Mouse (Mus musculus) left cerebral cortex, adult 18-20 months (tissue): ENCODE results near the gene Defb43. TPM values are rescaled to one million over a fixed set of nuclear protein-coding genes. Genes with fewer than 3 reads are reported as not detected.

Experiments
- DNase-seq, 2 experiments: peaks; one replicate each; pipeline ENCODE4 v3.0.0; 2021 to 2022; ENCODE audit warnings: low spot score in 2 of 2, mixed read lengths in 1 of 2
- total RNA-seq, 2 experiments: library from RNA; stranded (reverse); gene quantifications; 2 replicates each; pipeline ENCODE4 v1.2.3; 2021

Gene Defb43
- total RNA-seq, 2 experiments from 2014 or later: not detected

DNA sequence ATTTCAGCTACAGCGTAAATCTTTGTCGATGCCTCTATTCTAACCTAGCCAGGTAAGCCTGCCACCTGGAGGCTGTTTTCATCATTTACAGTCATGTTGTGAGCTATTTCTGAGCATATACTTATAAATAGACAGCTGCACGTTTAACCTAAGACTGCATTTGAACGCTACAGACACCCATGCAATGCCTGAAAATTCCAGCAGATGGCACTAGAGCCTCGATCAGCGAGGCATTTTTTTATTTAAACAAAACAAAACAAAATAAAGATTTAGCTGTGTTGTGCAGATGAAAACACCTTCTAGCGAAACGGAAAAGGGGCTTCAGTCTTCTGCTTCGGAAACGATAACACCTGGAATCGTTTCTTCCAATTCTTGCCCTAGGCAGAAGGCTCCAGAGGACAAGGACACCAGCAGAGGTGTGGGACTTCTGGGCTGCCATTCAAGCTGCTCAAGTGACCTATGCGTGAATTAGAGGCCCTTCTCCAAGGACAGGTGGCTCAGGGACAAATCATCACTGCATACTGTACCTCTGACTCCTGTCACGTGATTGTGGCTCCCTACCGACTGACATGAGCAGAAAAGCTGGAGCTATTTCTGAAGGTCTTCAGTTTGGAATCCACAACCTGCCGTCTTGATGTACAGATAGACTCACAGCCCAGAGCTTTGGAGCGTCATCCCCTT is 55.2 kb downstream of the Defb43 start:
- peak; percentile 61 to 79 for DNase-seq

Other genes starting within 250 kb of the Defb43 start
- 10 to 100 TPM; 13.7 to 14.1 TPM for gene Wdfy2, start 174.1 kb upstream of the Defb43 start, total RNA-seq
- gene Defb48, start 27.3 kb upstream of the Defb43 start, total RNA-seq: not detected
- not detected for gene Defb47, start 13.7 kb upstream of the Defb43 start, total RNA-seq
- not detected for gene Defb42, start 35.2 kb downstream of the Defb43 start, total RNA-seq
- not detected for gene Defb30, start 38.2 kb downstream of the Defb43 start, total RNA-seq